In genomic region chrX:11629906-11630305, GRCm38 (mm10) we compare ENCODE assay signal across 9 mouse cellular contexts.
DNase-seq lines count a peak whose midpoint lies in the region; ATAC-seq and TF ChIP-seq lines count a peak whose summit lies in the region.
"Had no signal": no experiment of that assay in that cellular context is flagged by ENCODE, and none has a peak within 500 bp of the region (broad histone marks: within the 10 kb centered on the region; RNA-seq: fewer than 3 reads in every experiment).

No protein-coding gene starts in this region.

- no peak for TF ChIP-seq POLR2A in bone marrow, adult 2 months (IDR thresholded peaks at IDR 0.05; ENCODE audit: borderline replicate concordance, control insufficient read depth, low read depth, low read length)

- H3K27me3 ChIP-seq in hindbrain, postnatal 0 days (ENCODE audit: insufficient read depth, low read length) = no peaks in the 10 kb centered on the region
- H3K27me3 ChIP-seq in hindbrain, embryonic 12.5 days = peaks cover 14% of the 10 kb centered on the region

- no peaks in the 10 kb centered on the region for H3K9me3 ChIP-seq in hindbrain, postnatal 0 days (ENCODE audit: low read length)
- no peaks in the 10 kb centered on the region for H3K9me3 ChIP-seq in hindbrain, embryonic 12.5 days (replicated peaks)

- no peak for ATAC-seq in hindbrain, postnatal 0 days
- ATAC-seq in hindbrain, embryonic 12.5 days (ENCODE audit: low FRiP score) = no peak
- ATAC-seq in granulocyte monocyte progenitor cell, adult 5-6 weeks (replicated peaks; ENCODE audit: poor library complexity, severe bottlenecking) = peak; percentile 50; the same call in 1 of the 2 replicates
- ATAC-seq in megakaryocyte progenitor cell, adult 5-6 weeks (replicated peaks; ENCODE audit: poor library complexity) = peak; percentile 70

- H3K36me3 ChIP-seq in hindbrain, postnatal 0 days (ENCODE audit: insufficient read depth, low read length) = no peaks in the 10 kb centered on the region
- H3K36me3 ChIP-seq in hindbrain, embryonic 12.5 days = no peaks in the 10 kb centered on the region

- no peak overlapping the region for H3K9ac ChIP-seq in hindbrain, postnatal 0 days (replicated peaks; ENCODE audit: low read length)
- H3K9ac ChIP-seq in hindbrain, embryonic 12.5 days = no peak overlapping the region

- H3K4me3 ChIP-seq in hindbrain, postnatal 0 days (ENCODE audit: low read length) = no peak overlapping the region
- no peak overlapping the region for H3K4me3 ChIP-seq in hindbrain, embryonic 12.5 days
- no peak overlapping the region for H3K4me3 ChIP-seq in bone marrow, adult 2 months (replicated peaks; ENCODE audit: control insufficient read depth, low read depth, low read length)
- H3K4me3 ChIP-seq: myocyte had no signal

- WGBS in hindbrain, postnatal 0 days = 27% methylated on average over 1 of the region's 1 CpGs
- 18% methylated on average over 1 of the region's 1 CpGs for WGBS in hindbrain, embryonic 12.5 days
- WGBS in bone marrow, adult 2 months = 9% methylated on average over 1 of the region's 1 CpGs

- TF ChIP-seq CTCF in hindbrain, postnatal 0 days (IDR thresholded peaks at IDR 0.05; ENCODE audit: low read depth) = peak; percentile 45
- peak; percentile 43 for TF ChIP-seq CTCF in bone marrow, adult 2 months (IDR thresholded peaks at IDR 0.05; ENCODE audit: control insufficient read depth, insufficient read depth, low read length)

- H3K4me2 ChIP-seq in hindbrain, postnatal 0 days (ENCODE audit: low read depth, low read length) = no peak overlapping the region
- H3K4me2 ChIP-seq in hindbrain, embryonic 12.5 days (replicated peaks) = no peak overlapping the region

- peak; percentile 54 for DNase-seq in hindbrain, postnatal 0 days (ENCODE audit: low spot score)
- DNase-seq in CD4-positive helper T cell, adult 2 months (ENCODE audit: low read depth, low spot score) = peak; percentile 34
- no peak for DNase-seq in urinary bladder, postnatal 4 days (ENCODE audit: low spot score in 2 of 2)
- no peak for DNase-seq in urinary bladder, postnatal 10 days (ENCODE audit: low spot score)

- no peak overlapping the region for H3K27ac ChIP-seq in hindbrain, postnatal 0 days
- no peak overlapping the region for H3K27ac ChIP-seq in hindbrain, embryonic 12.5 days
- no peak overlapping the region for H3K27ac ChIP-seq in bone marrow, adult 2 months (ENCODE audit: control insufficient read depth, insufficient read depth, low read depth, low read length, poor library complexity)

- H3K4me1 ChIP-seq in hindbrain, postnatal 0 days (ENCODE audit: insufficient read depth, low read length) = no peaks in the 10 kb centered on the region
- H3K4me1 ChIP-seq in hindbrain, embryonic 12.5 days = peaks cover 6% of the 10 kb centered on the region
- no peaks in the 10 kb centered on the region; the same call in 1 of the 2 replicates for H3K4me1 ChIP-seq in bone marrow, adult 2 months (ENCODE audit: control insufficient read depth, insufficient read depth, low read length)

Comparison
In these comparisons a context has a peak if more than half of its experiments do, and no peak if none do; other contexts are left out.
1. ATAC-seq: peak in granulocyte monocyte progenitor cell, adult 5-6 weeks (single experiment) and megakaryocyte progenitor cell, adult 5-6 weeks (single experiment); none in hindbrain, postnatal 0 days (single experiment) and hindbrain, embryonic 12.5 days (single experiment).
2. DNase-seq: peak in hindbrain, postnatal 0 days (single experiment) and CD4-positive helper T cell, adult 2 months (single experiment); none in urinary bladder, postnatal 4 days (0 of 2) and urinary bladder, postnatal 10 days (single experiment).